Mouse (Mus musculus) A20 (cell line): ENCODE results near the gene Vsir.
A peak's percentile ranks its signal among the peaks of the same experiment; 100 is the strongest.

Experiments
- DNase-seq: peaks from one replicate; pipeline ENCODE4 v3.0.0-alpha.2; 2011; ENCODE audit warnings: low read depth, low spot score

Gene Vsir

DNA sequence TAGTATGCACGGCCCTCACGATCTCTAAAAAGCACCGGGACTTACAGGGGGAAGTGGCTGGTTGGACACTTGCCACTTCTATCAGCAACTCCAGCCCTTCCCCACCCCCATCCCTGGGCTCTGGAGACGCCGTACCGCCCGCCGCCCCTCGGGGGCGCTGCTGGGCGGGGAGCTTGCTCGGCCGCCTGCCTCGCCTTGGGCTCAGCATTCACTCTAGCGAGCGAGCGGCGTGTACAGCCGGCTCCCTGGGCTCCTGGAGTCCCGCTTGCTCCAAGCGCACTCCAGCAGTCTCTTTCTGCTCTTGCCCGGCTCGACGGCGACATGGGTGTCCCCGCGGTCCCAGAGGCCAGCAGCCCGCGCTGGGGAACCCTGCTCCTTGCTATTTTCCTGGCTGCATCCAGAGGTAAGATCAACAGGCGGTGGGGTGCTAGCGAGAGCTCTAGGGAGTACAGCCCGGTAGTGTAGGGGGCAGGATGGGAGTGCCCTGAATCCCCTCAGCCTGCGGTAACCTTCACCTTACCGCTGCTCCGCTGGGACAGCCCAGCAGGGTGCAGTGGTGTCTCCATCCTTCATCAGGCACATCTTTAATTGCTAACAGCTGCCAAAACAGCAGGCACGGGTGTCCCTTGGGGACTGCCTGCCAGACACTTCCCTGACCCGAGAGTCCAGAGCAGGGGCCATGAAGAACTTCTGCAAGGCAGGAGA lies at the start of gene Vsir:
Gene Vsir, plus strand, starts transcription at position 151 of the 705 bp plus-strand sequence.
- DNase-seq: peak; percentile 74

DNA sequence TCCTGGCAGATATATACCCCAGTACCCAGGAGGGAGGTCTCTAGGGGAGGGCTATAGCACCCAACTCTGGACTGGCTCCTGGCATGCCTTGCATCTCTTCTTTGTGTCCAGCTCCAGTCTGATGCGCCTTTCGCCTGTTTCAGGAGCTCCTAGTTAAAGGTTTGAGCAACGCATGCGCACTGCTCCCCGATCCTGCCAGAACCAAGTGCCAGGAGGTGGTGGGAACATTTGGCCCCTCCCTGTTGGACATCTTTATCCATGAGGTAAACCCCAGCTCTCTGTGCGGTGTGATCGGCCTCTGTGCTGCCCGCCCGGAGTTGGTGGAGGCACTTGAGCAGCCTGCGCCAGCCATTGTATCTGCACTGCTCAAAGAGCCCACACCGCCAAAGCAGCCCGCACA lies 47.0 kb upstream of the Vsir start:
- no peak for DNase-seq

DNA sequence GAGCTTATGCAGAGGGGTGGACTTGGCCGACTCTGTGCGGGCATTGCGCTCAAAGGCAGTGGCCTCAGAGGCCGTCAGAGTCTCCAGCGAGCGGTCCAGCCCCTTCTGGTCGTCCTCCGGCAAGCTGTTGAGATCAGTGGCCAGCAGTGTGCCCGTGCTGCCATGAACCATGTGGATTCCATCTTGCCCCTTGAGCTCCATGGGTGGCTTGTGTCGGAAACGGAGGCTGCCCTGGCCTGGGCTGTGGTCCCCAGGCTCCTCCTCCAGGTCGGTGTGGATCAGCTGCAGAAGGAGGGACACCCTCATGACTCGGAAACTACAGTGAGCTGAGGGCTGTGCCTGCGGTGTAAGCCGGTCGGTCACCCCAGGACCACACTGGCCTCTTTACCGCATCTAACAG lies 43.2 kb upstream of the Vsir start:
- no peak for DNase-seq

DNA sequence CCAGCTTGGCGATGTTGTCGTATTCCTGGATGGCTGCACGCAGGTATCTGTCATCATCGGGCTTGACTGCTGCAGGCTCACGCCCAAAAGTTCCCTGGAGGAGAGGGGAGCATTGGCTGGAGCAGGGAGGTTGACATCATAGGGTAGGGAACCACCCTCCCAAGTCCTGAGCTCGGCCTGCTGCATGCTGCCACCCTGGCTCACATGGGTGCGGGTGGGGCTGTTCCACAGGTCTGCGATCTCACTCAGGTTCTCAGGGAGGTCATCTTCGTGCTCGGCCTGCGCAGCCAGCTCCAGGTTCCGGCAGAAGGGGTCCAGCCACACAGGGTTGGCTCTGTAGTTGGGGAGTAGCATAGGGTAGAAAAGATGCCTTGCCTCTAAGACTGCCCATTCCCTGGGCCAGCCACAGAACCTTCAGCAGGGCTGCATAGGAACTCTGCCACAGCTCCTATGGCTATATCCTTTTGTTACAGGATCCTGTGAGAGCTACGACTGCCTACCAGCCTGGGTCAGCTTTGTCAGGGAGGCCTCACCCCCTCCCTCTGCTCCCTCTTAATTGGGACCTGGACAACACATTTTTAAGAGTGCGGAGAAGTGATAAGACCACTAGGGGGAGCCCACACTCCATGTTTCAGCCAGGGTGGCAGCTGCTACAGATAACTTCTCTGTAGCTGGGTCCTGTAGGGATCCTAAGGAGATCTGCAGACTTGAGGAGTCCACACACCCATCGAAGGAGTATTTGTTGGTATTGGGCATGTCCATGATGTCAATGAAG lies 41.6 kb upstream of the Vsir start:
- DNase-seq: peak; percentile 73

DNA sequence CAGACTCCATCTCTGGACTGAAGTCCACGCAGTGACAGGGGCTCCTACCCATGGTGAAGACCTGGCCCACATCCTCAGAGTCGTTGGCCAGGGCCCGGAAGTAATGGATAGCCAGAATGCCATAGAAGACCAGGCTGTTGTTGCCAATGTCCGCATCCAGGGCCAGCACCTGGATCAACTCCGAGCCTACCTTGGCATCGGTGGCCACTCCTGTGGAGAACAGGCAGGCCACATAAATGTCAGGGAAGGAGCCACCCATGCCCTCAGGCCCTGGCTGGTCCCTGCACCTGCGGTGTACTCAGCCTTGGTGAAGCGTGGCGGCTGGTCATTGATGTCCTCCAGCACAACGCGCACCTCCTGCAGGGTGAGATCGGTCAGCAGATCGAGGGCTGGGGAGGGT lies 36.0 kb upstream of the Vsir start:
- no peak for DNase-seq

DNA sequence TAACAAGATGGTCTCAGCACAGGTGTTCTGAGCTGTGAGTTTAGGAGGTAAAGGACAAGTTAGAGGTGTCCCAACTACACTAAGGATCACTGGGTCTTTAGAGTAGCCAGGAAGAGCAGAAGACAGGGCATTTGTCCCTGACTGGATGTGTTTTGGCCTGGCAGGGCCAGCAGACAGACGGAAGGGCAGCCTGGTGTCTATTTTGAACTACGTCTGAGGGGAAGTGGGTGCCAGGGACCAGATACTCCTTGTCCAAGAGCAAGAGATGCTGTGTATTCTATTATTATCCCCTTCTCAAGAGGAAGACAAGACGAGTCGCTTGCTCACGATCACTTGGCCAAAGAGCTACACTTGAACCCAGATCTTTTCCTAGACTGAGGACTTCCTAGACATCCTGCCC lies 33.0 kb upstream of the Vsir start:
- no peak for DNase-seq

DNA sequence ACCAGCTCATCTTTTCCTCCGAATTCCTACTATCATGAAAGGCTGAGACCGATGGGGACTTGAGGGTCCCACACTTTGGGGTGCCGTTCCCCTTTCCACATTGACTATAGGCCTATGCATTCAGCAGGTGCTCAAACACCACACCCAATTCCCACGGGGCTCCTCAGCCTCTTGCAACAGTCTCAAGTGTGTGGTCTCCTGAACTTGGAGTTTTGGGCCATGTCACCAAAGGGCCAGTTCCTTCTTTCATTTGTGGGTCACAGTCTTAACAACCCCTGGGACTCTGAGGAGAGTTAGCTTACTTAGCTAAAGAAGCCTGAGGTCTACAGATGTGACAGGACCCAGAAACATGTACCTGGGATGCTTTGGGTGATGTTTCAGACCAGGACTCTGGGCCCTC lies 30.5 kb upstream of the Vsir start:
- no peak for DNase-seq

DNA sequence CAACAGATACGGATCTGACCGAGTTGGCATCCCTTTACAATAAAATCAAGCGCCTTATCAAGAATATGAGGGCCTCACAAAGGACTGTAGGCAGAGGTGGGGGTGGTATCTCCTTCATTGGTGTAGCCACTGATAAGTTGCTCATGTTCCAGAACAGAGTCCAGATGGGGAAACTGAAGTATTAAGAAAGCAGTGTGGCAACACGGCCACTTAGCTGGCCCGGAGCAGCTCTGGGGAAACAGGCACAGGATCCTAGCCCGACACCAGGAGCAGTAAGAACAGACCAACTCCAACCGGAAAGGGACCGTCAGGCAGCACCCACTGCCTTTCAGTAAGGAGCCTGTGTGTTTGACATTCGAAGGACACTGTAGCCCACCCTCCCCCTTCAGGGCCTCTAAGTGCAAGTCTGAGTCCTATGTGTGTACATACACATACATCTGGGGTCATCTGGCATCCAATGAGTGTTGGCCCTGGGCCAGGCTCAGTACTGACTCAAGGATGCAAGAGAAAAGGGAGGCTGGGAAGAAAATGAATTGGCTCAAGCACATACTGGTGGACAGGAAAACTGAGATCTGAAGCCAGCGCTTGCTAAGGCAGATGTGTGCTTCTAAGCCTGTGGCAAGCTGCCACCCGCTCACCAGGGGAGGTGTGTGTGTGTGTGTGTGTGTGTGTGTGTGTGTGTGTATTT lies 17.5 kb upstream of the Vsir start:
- DNase-seq: no peak

DNA sequence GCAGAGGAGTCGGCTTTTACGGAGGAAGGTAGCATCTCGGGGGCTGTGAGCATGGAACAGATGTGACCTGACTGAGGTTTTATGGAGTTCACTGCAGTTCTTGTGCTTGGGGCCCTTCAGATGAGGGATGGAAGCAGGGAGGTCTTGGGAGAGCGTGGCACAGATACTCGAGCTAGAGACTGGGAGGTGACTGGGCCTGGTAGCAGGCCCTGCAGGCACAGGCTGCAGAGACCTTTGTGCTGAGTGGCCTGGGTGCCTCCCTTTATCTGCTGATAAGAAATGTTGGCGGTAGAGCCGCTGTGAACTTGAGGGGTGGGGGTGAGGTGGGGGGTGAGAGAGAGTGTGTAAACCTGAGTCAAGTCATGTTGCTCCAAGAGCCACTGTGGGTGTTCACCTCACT lies 12.1 kb upstream of the Vsir start:
- no peak for DNase-seq

DNA sequence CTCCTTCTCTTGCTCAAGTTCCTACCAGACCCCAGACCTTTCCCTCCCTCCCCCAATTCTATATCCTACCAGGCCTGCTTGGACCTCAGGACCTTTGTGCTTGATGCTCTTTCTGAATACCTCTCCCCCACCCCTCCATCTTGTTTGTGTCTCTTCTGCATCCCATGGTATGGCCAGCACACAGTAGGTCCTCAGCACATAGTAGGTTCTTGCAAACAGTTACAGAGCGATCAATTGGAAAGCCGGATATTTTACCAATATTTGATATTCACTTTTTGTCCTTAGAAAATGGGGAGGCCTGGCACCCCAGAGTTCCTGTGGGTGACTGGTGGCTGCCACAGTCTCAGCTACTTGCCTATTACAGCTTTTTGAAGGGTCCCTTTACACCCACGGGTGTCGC lies 11.6 kb upstream of the Vsir start:
- DNase-seq: no peak

DNA sequence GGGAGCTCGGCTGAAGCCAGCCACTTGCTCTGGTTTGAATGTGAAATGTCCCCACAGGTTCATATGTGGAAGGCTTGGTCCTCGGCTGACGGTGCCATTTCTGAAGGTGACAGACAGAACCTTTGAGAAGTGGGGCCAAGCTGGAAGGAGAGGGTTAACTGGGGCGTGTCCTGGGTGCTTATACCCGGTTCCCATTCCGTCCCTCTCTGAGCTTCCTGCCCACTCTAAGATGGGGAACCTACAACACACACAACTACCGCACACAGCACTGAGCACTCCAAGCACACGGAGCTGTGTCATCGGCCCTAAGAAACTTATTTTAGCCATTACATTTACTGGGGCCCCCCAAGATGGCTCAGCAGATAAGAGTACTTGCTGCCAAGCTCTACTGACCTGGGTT lies 5.1 kb upstream of the Vsir start:
- no peak for DNase-seq

DNA sequence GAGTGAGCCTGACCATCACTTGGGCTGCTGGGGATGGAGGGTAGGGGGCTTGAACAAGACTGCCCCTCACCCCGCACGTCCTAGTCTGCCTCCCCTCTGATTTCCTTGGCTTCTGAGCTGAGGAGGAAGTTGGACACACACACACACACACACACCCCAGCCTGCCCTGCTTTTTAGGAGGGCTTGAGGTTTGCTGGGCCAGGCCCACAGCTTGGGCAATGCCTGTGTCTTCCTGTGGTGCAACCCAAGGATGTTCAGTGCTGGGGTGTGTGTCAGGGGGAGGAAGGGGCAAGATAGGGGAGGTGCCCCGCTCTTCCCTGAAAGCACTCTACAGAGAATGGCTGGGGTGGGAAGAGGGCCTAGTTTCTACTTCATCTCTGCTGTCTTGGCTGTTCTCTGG lies 2.5 kb upstream of the Vsir start:
- DNase-seq: no peak

DNA sequence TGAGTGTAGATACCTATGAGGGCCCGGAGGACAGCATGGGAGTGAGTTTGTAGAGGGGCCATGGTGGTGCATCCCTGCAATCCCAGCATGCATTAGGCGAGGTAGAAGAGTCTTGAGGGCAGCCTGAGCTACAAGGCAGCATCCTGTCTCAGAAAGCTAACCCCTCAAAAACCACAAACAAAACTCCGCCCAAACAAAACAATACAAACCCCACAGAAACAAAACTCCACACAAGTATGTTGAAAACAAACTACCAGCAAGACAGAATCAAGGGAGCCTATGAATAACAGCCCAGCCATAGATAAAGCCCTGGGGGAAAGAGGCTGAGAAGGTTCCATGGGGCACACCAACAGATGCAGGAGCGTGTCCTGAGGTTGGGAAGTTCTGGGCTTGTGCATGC lies 595 bp upstream of the Vsir start:
- DNase-seq: no peak

DNA sequence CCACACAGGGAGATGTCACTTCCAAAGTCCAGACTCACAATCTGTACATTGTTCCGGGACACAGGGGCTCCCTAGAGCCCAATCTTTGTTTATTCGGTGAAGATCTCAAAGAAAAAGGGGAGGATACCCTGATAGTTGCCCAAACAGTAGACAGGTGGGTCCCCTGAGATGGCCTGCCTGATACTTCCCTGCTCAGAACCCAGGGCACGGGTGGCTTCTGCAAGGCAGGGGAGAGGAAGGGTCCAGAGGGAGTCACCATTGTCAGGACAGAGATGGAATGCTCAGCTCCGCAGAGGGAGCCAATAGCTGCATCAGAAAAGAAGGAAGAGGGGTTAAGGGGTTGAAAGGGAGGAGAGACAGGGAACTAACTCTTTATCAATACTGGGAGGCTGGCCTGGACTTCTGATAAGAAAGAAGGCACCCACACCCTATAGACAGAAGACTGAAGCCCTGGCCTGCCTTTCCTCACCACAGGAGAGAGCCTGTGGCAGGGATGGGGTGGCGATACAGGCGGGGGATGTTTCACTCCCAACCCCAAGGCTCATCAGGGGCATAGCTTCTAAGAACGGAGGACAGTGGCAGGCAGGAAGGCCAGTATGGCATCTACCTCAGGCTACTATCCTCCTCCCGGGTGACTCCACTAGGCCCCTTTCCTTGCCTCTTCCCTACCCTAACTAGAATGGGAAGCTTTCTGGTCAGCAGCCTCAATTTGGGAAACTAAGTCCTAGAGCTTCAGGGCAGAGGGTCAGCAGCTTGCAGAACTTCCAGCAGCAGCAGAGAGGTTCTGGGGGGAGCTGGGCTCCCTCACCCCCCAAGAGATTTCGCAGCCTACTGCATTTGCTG lies 1.3 kb downstream of the Vsir start:
- no peak for DNase-seq

DNA sequence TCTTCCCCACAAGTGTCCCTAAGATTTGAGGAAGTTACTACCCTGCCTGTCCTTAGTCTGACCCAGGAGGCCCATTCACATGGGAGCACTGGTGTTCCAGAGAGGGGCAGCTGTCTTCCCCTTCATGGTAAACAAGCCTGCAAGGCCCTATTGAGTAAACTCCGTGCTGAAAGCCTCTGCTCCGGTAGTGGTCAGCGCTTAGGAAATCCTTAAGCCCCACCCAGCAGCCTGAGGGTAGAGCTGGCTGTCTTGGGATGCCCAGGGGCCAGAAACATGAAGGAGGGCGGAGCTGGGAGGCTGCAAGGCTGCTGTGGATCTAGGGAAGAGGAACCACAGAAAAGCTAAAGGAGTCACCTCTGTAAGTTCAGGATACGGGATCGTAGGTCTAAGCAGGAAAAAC lies 2.4 kb downstream of the Vsir start:
- DNase-seq: no peak

DNA sequence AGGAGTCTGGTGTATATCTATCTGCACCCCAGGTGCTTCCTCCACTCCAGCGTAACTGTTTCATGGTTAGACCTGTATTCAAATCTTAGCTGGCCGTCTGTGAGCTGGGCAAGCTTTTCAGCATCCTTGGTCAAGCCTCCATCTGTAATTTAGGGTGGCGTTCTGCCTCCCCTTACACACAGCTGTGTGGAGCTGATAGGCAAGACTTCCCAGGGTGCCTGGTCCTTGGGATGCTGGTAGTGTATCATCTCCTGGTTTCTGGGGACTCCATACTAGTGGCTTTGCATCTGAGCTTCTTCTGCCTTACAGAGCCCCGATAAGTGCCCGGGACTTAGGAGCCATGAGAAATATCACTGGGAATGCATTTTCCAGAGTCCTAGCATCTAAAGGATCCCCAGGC lies 3.0 kb downstream of the Vsir start:
- no peak for DNase-seq

DNA sequence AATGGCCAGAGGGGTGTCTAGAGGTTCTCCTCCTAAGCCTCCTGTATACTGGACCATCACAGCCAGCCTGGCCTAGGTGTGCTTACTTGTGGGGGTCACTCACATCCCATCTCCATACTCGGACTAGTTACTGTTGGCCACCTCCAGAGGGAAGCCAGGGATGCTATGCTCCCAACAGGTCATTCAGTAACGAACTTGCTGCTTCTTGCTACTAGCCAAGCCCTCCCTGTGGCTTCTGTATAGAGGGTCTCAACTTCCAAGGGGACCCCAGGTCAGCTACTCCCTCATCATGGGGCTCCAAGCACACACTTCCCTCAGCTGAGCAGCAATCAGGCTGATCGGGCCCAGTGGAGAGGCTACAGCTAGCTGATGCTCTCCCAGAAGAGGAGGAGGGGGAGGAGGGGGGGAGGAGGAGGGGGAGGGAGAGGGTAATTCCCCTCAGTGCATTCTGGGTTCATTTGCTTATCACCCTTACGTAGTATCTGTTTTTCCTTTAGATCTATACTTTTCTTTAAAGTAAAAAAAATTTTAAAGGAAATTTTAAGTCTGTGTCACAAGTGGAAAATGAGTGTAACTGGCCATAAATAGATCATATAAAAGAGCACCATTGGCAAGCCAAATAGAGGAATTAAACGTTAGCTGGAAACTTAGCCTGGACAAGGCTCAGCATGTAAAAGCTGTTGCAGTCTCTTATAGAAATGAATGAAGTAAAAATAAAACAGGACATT lies 3.6 kb downstream of the Vsir start:
- peak; percentile 11 for DNase-seq

DNA sequence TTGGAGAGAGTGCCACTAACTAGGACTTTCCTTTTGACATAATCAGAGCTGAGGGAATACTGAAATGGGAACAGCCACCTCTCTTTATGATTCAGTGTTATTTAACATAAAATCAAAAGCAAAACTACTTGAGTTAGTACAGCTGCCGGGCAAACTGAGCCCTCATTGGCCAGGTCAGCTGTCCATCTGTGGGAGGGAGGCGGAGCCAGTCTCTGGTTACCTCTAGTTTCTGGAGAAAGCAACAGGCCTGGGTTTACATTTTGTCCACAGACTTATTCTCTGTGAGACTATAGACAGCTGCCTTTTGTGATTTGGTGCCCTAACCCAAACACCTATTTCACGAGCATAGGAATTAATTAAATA lies 4.1 kb downstream of the Vsir start:
- DNase-seq: peak; percentile 94

DNA sequence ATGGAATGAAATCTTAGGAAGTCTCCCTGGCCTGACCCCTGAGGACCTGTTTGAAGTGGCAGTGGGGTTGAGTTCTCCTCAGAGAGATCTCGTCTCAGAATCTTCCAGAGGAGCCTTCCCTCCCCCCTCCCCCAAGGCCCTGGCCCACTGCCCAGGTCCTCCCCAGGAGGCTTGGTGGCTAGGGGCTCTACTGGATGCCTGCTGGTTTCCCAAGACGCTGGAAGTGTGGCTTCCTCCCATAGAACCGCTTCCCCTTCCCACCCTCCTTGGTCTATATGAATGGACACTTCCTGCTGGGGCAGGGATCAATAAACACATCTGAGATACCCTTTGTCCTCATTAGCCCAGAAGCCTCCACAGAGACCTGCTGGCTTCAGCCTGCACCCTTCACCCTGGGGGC lies 4.6 kb downstream of the Vsir start:
- DNase-seq: no peak

DNA sequence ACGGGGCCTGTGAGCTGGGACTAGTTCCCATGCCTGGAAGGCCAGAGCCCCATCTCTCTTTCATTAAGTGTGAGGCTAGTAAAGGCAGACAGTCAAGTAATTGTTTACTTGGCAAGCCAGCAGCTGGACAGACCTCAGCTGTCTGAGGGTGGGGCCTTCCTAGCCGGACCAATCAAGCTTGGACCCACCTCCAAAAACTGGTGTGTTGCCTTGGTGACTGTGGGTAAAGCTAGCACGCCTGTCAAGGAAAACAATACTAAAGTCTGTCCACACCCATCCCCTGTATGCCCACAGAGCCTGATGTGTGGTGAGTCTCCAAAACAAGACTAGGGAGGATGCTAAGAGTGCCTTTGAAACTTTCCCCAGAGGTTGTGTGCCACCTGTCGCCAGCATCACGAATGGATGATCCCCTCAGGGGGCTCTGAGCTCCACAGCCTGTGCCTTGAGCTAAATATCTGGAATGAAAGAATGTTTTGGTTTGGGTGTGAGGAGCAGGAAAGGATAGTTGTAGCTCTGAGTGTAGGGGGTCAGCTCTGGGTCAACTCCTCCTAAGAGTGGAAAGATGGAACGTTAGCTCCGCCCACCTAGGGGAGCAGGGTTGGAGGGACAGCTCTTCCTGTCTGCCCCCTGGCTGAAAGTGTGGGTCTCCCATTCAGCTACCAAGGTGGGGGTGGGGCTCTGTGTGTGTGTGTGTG lies 5.3 kb downstream of the Vsir start:
- peak; percentile 47 for DNase-seq
